Mouse (Mus musculus): ENCODE data around the gene Pbx2.

GRCm38 (mm10) chr17:34626062-34626772, 35.2 kb downstream of the Pbx2 start:
- TF ChIP-seq CTCF (IDR thresholded peaks at IDR 0.05; ENCODE audit: low read depth, low read length) = no peak
- no peak for TF ChIP-seq TAL1 (conservative IDR thresholded peaks at IDR 0.05; ENCODE audit: low read depth, low read length)
- TF ChIP-seq GATA1 (IDR thresholded peaks at IDR 0.05; ENCODE audit: borderline replicate concordance, low read length) = no peak
- no peak for TF ChIP-seq POLR2AphosphoS5 (IDR thresholded peaks at IDR 0.05; ENCODE audit: insufficient replicate concordance, low read depth, low read length)
